Mouse (Mus musculus): ENCODE measurements around the gene B4galt7.

DNA sequence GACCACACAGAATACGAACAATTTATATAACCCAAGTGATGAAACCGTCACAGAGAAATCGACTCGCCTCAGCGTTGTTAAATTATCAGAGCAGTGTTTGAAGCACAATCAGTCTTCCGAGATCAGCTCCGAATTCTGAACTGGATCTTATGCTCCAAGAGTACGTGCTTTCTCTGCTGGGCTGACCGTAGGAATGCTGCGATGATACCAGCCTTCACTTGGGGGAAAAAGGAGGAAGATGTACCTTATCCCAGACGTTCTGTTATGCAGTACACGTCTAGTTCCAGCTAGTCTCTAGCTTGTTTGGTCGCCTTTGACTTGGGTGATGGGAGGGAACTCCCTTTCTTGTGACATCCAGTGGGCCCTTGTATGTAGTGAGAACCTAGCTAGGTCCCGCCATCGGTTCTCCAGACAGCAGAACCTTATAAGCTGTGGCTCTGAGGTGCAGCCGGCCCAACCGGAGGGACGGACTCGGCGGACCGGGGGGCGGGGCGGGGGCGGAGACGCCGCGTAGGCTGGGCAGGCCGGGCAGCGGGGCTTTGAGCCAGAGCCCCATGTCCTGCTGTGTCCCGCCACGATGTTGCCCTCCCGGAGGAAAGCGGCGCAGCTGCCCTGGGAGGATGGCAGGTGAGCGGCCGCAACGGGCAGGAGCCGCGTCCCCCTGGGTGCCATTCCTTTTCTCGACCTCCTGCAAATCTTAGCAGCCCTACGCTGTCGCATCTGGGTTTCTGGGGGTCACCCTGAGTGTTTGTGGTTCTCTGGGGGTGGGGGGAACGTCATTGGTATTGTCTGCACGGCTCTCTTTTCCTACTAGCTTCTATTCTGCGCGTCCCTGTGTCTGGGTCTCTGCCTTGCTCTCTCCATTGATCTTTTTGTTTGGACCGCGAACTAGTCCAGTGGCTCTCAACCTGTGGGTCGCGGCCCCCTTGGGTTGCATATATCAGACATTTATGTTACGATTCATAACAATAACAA, at the start of gene B4galt7:
- TF ChIP-seq CTCF (IDR thresholded peaks at IDR 0.05; ENCODE audit: insufficient read depth, low read depth, low read length) (no peak), POLR2A (IDR thresholded peaks at IDR 0.05; ENCODE audit: insufficient read depth, low read depth, low read length) (peak; percentile 36; the same call in 1 of the 2 replicates)

Measured in olfactory bulb, adult 2 months (tissue).